Mouse (Mus musculus): ENCODE measurements at regions not wholly inside any gene's neighbourhood (a gene's known extent, or its start where the extent isn't known, plus 50 kb on each side); places are given as distances from the start of the nearest gene placed in this dataset.

GRCm38 (mm10) chr8:126861754-126862153 lies 83.9 kb downstream of the Tomm20 start:
- TF ChIP-seq CTCF (IDR thresholded peaks at IDR 0.05; ENCODE audit: extremely low read depth, insufficient read length, insufficient replicate concordance, low read depth, low read length) (no peak), POLR2A (IDR thresholded peaks at IDR 0.05; ENCODE audit: low read depth, low read length) (no peak)

All from small intestine, adult 2 months (tissue).